Mouse (Mus musculus): ENCODE data around the gene Rgs3.

DNA sequence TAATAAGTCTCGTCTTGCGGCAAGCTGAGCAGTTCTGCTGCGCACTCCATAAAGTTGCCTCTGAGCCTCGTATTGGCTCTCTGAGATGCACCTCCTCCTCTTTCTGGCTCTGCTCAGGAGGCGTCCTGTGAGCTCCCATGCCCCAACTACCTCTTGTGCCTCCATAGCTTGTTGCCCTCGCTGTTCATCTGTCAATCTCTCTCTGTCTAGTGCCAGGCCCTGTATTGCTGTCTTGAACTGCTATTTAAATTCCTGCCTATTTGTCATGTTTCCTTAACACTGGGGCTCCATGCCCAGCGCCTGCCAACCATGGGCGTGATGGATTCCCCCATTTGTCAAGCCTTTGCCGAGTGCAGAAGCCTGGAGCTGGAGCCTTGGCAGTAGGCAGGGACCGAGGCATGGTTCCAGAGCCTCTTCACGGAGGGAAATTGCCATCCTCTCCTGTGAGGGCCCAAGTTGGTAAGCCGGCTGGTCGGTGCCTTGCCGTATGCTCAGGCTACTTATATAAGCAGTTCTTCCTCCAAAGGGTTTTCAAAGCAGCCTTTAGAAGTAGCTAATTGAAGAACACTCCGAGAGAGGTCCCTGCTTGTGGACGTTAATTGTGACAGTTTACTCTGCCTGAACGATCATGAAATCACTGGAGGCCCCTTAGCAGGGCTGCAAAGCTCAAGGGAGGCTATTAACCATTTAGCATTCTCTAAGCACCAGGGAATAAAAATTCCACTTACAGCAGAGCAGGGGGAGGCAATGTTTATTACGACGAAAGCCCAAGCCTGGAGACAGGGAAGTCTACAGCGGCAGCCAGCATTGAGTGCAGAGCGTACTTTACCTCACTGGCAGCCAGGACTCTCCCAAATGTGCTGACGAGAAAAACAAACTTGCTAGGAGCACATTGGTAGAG, 53.2 kb downstream of the Rgs3 start:
- TF ChIP-seq GATA1 (IDR thresholded peaks at IDR 0.05; ENCODE audit: borderline replicate concordance, low read length) (no peak), FLI1 (IDR thresholded peaks at IDR 0.05; ENCODE audit: low read length) (no peak)
